Mouse (Mus musculus) adrenal gland, postnatal 25 days (tissue): ENCODE measurements at regions not wholly inside any gene's neighbourhood (a gene's known extent, or its start where the extent isn't known, plus 50 kb on each side); places are given as distances from the start of the nearest gene placed in this dataset.
A peak's percentile ranks its signal among the peaks of the same experiment; 100 is the strongest.

Source experiments
- DNase-seq: peaks from one replicate; pipeline ENCODE4 v3.0.0; 2021; ENCODE audit warnings: mixed read lengths

DNA sequence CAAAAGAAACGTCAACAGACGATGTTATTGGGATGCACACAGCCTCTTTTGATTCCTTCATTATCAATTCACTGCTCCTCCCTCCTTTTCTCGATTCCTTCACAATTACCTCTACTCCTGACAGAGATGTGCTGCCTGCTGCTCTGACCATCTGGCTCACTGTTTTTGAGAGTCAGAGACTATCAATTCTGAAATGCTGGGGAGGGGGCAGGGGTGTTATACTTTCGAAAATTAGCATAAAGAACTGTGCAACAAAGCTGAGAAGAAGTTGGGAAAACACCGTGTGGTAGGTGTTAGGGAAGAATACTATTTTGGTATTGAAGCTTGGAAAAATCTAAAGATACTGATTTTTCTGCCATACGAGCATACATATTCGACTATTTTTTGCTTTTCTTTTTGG is 96.4 kb downstream of the Nedd1 start:
- DNase-seq: no peak

GRCm38 (mm10) chr10:92615684-92616379 is 106.4 kb downstream of the Nedd1 start:
- no peak for DNase-seq

GRCm38 (mm10) chr10:92614341-92614740 is 107.9 kb downstream of the Nedd1 start:
- no peak for DNase-seq

DNA sequence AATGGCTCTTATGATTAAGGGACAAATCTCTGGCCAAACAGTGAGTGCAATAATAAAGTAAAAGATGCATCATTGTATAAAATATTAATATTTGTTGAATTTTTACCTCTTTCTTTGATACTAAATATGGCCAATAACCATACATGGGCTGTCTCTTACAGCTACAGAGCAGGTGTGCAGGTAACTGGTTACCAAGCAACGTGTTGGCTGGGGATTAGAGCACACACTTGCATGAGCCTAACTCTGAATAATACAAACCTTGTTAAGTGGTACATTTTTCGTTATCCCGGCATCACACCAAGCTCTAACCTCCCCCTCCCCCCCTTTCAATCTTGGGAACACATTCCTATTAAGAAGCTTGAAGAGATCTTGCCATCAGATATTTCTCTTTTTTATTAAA is 111.2 kb downstream of the Nedd1 start:
- no peak for DNase-seq

DNA sequence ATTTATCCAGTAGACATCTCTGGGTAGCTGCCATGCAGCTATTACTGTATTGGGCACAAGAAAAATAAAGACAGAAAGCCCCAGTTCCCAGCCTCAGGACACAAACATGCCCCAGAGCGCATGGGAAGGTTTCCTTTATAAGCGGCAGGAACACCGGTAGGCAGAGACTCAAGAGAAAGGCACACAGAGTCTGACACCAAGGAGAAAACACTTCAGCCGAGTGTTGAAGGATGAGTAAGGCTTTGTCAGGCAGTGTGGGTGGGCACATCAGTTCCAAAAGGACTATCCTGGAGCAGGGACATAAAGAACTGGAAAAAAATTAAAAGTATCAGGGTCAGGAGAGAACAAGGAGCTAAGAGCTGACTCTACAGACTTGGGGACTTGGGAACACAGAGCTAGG is 115.5 kb downstream of the Nedd1 start:
- DNase-seq: no peak

GRCm38 (mm10) chr10:92605646-92606045 is 116.6 kb downstream of the Nedd1 start:
- DNase-seq: no peak

DNA sequence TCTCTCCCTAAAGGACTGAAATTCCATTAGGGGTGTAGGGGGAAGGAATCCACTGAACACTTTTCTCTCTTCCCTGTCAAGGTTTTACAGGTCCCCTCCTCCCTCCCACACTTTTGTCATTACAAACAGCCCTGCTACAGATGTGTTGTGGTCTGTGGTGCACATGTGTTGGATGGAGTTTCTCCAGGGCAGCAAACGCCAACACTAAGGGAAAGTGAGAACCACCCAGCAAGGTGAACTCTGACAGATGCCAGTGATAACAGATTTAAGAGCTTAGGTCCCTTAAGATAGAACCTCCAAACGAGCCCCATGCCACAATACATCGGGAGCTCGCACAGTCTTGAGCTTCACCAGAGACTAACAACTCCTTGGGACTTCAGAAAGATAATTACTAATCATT is 122.1 kb downstream of the Nedd1 start:
- no peak for DNase-seq

DNA sequence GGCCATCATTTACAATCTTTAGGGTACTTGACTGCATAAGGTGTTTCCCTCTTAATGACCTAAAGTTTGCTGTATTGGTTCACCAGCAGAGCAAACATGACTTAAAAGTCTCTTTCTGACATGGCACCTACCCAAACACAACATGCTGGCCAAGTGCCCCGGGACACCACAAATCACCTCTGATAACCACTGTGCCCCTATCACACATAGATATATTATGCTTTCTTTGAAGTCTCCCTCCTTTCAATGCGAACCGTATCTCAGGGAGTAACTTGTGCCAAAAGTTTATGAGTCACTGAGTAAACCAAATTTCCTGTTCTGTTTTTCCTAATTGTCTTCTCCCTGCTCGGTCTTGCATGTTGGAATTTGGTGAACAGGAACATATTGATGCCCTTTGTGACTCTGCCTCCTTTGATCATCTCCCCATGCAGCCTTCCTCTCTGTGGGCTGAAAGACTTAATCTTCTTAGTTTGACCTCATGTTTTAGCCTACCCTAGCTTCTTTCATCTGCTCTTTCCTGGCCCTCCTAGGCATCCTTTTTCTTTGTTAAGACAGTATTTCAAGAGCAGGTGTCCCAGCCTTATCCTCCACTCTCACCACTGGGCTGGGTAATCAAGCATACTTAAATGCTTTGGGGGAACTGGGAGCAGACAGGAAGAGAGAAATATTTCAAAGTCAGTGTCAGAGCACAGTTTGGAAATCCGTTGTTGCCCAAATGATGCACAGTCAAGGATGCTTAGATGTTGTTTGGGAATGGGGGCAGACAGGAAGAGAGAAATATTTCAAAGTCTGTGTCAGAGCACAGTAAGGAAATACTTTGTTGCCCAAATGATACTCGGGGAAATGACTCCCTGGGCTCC is 126.5 kb downstream of the Nedd1 start:
- DNase-seq: peak; percentile 12

- DNase-seq: no peak
Observed at GRCm38 (mm10) chr10:92593947-92594460, 128.2 kb downstream of the Nedd1 start.

DNA sequence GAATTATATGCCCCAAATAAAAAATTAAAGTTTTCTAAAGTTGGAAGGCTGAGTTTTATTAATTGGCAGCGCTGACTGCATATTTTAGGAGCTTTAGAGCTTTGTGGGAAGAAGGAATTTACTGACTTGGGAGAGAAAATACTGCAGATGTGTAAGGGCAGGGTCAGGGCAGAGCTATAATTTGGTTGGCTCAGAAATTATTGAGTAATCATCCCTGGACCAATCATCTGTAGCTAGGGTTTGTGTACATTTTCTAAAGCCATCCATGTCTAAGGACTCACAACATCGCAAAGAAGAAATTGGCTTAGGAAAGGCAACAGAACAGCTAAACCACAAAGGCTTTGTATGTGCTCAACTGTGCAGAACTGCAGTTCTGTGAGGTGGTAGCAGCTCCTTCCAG is 143.3 kb downstream of the Nedd1 start:
- no peak for DNase-seq

- DNase-seq: no peak
Observed at GRCm38 (mm10) chr10:92570496-92570895, 151.7 kb downstream of the Nedd1 start.

DNA sequence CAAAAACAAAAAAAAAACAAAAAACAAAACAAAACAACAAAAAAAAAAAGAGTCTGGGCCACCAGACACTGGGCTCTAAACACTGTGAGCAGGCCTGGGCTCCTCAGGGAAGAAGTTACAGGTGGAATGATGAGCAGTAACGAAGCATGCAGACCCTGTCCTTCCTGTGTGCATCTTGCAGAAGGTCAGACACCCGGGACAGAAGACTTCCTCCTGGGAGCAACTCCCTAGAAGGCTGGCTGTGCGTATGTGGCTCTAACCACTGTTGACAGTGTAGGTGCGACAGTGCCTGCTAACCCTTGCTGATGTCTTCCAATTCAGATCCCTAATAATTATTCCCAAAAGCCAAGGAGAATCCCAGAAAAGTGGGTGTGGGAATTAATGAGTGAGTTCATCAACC is 164.8 kb downstream of the Nedd1 start:
- no peak for DNase-seq

DNA sequence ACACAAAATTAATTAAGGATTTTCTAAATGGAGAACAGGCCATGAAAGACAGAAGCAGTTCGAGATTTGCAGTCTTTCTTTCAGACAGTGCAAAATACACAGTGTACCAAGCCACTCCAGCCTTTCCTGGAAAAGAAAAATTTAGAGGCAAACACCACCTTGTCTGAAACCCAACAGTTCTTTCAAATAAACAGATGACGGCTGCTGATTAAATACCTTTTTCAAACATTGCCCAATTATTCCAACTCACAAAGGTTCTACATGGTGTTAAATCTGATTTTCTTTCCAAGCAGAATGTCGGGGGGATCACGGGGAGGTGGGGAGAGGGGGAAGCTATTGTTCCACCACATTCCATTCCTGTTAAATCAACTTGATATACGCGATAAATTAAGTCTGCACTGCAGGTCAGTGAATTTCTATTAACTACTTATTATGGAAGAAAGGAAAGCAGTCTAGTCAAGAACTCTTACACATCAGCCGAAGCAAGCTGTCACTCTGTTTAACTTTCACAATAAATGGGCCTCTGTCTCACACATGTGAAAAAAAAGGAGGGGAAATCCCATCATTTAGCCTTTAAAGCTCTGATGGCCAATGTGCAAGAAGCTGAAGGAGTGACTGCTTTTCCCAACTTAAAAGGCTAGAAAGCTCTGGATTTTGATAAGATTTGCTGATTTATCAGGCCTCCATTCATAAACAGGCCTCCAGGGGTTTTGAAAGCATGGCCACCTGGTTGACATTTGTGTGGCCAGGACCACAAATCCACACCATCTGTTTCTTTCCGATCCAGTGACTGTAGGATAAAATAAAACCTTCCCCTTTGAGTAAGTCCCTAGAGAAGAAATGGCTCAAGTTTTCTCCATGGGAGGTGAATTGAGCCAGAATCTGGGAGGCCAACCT is 165.4 kb downstream of the Nedd1 start:
- DNase-seq: no peak

DNA sequence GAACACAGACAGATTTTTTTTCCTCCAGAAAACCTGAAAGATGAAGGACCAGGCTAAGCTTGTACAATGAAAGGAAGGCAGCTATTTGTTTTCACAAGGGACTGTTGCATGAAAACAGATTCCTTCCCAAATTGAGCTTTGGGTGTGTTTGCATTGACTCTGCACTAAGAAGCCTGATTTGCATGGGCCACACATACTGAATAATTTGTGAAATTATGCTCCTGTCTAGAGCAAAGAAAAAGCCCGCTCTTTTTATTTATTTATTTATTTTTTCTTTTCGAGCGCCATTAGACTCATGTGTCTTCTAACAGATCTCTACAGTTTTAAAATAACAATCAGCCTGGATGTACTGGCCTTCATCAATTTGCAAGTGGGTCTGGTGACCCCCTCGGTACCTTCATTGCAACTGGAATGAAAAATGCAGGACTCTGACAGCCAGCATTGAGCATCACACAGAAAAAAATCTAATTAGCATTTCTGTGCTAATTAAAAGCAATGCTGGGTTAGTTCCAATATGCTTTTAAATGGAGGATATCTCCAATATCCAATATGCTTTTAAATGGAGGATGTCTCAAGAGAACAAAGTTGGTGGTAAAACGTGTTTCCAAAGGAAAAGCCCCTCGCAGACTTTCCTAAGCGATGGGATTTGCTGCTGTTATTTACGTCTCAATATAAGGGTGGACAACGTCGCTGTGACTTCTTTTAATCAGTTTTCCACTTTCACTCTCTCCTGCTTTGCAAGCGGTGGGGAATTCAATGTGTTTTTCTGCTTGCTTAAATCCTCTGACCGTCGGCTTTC is 166.3 kb downstream of the Nedd1 start:
- DNase-seq: no peak

DNA sequence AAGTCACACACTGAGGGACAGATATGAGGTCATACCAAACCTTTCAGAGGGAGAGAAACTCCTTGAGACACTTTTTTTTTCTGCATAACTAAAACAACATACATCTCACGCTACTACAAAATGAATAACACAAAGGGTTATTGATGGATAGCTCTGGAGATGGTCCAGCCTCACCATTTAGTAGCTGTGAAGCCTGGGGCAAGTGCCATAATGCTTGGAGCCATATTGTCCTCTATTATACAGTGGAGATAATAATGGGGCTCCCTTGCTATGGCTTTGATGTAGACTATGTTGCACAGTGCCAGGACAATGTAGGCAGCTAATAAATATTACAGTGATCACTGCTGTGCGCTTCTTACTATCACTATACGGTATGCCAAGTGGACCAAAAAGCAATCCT is 168.3 kb downstream of the Nedd1 start:
- DNase-seq: no peak

GRCm38 (mm10) chr10:92548875-92549586 is 173.2 kb downstream of the Nedd1 start:
- no peak for DNase-seq

DNA sequence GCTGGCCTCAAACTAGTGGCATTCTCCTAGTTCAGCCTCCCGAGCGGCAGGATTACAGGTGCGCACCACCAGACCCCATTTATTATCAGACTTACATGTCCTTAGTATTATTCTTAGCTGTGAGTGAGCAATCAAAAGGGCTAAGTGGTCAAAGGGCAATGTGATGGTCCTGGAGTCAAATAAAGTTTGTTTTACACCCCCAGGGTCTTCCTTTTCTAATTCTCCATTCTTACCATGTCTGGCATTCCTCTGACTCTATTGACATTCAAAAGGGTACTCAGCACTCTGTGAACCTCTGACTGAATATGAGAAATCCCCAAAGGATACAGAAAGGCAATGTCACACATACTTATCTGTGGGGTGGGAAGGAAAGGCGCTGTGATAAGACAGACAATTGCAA is 183.8 kb downstream of the Nedd1 start:
- no peak for DNase-seq

DNA sequence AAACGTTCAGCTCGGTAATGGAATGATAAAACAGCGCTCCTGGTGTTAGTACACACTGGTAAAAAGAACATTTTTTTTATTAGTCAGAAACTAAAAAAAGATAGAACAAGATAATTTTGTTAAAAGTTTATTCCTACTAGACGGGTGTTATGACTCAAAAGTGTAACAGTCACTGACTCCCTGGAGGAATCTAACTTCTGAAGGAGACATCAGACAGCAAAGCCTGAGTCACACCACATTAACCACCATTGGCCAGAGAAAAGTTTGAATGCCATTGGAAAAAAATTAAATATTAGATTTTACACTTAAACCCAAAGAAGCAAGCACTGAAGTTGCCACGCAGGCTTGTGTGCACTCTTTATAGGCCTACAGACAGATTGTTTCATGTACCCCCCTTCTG is 205.3 kb downstream of the Nedd1 start:
- DNase-seq: no peak

DNA sequence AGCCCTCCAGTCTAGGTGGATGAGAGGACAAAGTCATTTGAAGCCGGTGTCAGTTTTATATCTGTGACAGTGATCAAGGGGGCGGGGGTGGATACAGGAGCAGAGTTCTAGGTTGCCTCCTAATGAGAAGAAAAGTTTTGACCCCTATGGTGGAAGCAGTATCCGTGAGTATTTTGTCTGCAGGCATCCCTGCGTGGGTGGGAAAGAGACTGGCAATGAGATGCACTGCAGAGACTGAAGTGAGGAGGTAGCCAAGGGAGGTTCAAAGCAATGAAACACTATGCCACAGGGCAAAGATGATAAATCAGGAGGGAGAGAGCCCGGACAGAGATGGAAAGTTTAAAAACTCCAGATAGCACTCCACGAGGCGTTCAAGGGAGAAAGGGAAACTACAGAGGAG is 210.5 kb downstream of the Nedd1 start:
- no peak for DNase-seq

DNA sequence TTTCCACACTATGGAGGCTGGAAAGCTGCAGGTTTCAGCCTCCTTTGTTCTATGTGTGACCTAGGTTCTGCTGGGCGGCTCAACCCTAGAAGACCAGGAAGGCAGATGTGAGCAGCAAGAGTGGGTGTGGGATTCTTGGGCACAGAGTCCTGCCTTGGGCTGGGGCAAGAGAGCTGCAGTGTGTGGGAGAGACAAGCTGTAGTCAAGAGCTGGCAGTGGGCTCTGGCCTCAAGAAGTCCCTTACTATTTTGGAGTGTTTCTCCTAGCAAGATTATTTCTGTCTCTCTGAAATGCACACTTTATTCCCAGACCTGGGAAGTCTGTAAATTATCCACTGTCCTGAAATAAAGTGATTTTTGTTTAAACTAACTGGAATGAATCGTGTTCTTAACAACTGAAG is 211.5 kb downstream of the Nedd1 start:
- no peak for DNase-seq

DNA sequence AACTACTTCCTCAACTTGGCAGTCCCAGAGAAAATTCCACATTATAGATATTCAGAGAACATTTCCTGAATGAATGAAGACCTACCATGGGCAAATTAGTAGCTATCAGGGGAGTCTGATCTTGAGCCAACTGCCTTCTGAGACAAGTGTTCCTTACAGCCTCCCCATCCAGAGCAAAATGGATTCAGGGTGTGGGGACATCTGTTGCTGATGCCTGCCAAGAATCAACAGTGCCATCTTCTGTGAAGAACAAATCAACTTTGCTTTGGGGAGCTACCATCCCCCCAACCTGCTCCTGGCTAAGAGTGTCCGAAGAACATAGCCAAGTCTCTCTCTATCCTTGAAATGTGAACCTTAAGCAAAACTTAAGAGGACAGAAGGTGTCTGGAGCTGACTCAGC is 217.9 kb downstream of the Nedd1 start:
- no peak for DNase-seq
